Mouse (Mus musculus): ENCODE measurements around the gene Ogfod3. TPM values are rescaled to one million over a fixed set of nuclear protein-coding genes. Genes with fewer than 3 reads are reported as not detected.
A peak's percentile ranks its signal among the peaks of the same experiment; 100 is the strongest.

Gene Ogfod3
- total and polyA plus RNA-seq, 2 experiments from 2014 or later: 8.9 to 25.2 TPM

DNA sequence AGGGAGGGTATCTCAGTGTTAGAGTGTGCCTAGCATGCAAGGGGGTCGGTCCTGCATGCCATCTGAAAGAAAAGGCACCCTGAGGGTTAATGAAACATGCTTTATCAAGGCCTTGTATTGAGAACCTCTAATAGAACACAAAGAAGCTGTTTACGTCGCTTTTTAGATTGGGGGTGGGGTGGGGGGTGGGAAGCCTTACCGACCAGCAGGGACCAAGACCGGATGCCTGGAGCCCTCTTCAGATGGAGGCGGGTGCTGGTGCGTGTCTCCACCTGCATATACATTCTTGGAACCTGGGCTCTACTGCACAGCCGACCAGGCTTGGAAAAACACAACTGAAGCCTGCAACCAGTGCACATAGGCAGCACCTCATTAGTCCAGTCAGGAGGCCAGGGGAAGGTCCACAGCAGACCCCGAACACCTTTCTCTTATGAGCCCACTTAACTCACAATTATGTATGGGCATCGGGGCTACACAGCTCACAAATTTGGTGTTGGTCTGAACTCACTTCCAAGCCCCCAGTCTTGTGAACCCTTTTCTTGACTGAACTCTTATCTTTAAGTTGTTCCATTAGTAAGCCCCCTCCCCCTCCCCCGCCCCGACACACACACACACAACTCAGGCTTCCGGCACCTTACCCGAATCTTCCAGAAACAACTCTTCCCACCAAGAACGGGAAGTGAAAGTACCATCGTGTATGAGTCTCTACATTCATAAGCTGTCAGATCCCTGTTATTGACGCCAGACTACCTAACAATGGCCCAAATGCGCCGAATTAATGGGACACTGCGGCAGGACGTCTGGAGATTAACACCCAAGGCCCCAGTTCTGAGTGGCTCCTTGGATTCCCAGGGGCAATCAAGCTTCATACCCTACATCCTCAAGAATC is 23.9 kb upstream of the Ogfod3 start:
- Histone ChIP-seq H3K9ac (replicated peaks; ENCODE audit: low read length, poor library complexity, severe bottlenecking) (peak overlapping the region; percentile 59), H3K4me1 (ENCODE audit: insufficient read depth, low read length) (peaks cover 8% of the 10 kb centered on the region), H3K27ac (ENCODE audit: low read depth, low read length) (peak overlapping the region; percentile 62), H3K27me3 (ENCODE audit: insufficient read depth, low read length) (no peaks in the 10 kb centered on the region), H3K36me3 (ENCODE audit: insufficient read depth, low read length) (peaks cover 28% of the 10 kb centered on the region), H3K4me3 (ENCODE audit: low read depth, low read length) (peak overlapping the region; percentile 68), H3K4me2 (ENCODE audit: low read depth, low read length, poor library complexity, severe bottlenecking) (peak overlapping the region; percentile 68), H3K9me3 (ENCODE audit: low read length) (no peaks in the 10 kb centered on the region)
- DNase-seq (ENCODE audit: low spot score): no peak
- ATAC-seq (ENCODE audit: low FRiP score): no peak
- WGBS: 25% methylated on average over 21 of the region's 21 CpGs
- no peak for TF ChIP-seq CTCF (IDR thresholded peaks at IDR 0.05)

DNA sequence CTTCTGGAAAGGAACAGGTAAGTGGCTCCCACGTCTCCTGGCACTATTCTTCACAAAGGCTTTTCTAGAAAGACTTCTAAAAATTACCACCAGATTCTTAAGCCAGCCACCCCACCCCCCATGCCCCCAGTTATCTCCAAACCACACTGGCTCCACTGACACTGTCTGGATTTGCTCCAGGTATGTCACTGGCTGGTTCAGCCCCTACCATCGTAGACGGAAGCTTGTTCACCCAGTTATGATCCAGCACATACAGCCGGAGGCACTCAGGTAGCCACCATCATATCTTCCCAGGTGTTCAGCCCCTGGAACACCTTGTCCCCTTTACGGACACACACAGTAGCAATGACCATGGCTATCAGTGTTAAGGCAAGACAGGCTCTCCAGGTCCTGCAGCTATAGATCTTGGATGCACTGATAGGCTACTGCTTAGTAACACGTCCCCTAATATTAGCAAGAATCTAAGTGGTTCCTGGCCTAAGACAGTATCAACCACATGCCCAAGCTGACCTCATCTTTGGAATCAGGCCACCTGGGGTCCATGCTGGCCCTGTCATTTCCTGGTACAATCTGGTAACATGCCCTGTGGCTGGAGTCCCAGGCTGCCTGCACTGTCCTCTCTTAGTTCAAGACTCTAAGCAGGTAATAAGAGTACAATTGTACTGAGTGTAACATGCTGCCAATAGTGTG is 17.0 kb upstream of the Ogfod3 start:
- Histone ChIP-seq H3K27ac (ENCODE audit: low read depth, low read length) (no peak overlapping the region), H3K4me3 (ENCODE audit: low read depth, low read length) (no peak overlapping the region), H3K4me2 (ENCODE audit: low read depth, low read length, poor library complexity, severe bottlenecking) (no peak overlapping the region), H3K36me3 (ENCODE audit: insufficient read depth, low read length) (peaks cover 80% of the 10 kb centered on the region), H3K9me3 (ENCODE audit: low read length) (no peaks in the 10 kb centered on the region), H3K27me3 (ENCODE audit: insufficient read depth, low read length) (no peaks in the 10 kb centered on the region), H3K9ac (replicated peaks; ENCODE audit: low read length, poor library complexity, severe bottlenecking) (no peak overlapping the region), H3K4me1 (ENCODE audit: insufficient read depth, low read length) (no peaks in the 10 kb centered on the region)
- no peak for TF ChIP-seq CTCF (IDR thresholded peaks at IDR 0.05)
- DNase-seq (ENCODE audit: low spot score) (no peak), ATAC-seq (ENCODE audit: low FRiP score) (no peak)
- 94% methylated on average over 6 of the region's 6 CpGs for WGBS

DNA sequence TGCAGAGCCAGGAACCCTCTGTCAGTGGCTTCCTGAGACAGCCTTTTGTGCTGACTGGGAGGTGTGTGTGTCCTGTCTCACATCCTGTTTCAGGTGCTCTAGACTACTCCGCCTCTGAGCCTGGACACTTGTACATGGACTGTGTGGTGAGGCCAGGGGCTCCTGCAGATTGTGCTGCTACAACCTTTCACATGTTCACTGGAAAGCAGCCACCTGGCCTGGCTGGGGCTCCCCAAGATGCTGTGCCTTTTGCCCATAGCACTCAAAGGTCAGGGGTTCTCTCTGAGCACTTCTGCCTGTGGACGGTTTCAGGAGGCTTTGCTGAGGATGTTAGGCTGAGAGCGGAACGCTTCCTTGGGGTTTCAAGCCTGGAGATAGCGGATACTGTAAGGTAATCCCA is 16.3 kb upstream of the Ogfod3 start:
- Histone ChIP-seq H3K4me1 (ENCODE audit: insufficient read depth, low read length) (no peaks in the 10 kb centered on the region), H3K9me3 (ENCODE audit: low read length) (no peaks in the 10 kb centered on the region), H3K36me3 (ENCODE audit: insufficient read depth, low read length) (peaks cover 78% of the 10 kb centered on the region), H3K4me2 (ENCODE audit: low read depth, low read length, poor library complexity, severe bottlenecking) (no peak overlapping the region), H3K27ac (ENCODE audit: low read depth, low read length) (no peak overlapping the region), H3K9ac (replicated peaks; ENCODE audit: low read length, poor library complexity, severe bottlenecking) (no peak overlapping the region), H3K4me3 (ENCODE audit: low read depth, low read length) (no peak overlapping the region), H3K27me3 (ENCODE audit: insufficient read depth, low read length) (no peaks in the 10 kb centered on the region)
- 87% methylated on average over 5 of the region's 5 CpGs for WGBS
- DNase-seq (ENCODE audit: low spot score) (no peak), ATAC-seq (ENCODE audit: low FRiP score) (no peak)
- no peak for TF ChIP-seq CTCF (IDR thresholded peaks at IDR 0.05)

DNA sequence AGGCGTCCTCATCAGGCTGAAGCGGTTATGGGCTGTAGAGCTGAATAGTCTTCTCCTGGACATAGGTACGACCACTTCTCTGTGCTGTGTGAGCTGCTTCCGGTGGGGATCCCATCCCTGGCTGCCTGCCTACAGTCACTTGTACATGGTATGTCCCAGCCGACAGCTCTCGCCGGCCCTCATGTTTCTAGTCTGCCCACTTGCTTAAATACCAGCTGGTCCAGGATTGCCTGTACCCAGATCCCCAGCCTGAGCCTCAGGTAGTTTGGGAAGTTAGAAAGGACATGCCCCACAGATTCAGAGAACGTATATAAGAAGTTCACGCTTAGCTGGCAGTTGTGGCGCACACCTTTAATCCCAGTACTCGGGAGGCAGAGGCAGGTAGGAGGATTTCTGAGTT is 15.3 kb upstream of the Ogfod3 start:
- DNase-seq (ENCODE audit: low spot score): no peak
- H3K36me3 ChIP-seq (ENCODE audit: insufficient read depth, low read length): peaks cover 73% of the 10 kb centered on the region

DNA sequence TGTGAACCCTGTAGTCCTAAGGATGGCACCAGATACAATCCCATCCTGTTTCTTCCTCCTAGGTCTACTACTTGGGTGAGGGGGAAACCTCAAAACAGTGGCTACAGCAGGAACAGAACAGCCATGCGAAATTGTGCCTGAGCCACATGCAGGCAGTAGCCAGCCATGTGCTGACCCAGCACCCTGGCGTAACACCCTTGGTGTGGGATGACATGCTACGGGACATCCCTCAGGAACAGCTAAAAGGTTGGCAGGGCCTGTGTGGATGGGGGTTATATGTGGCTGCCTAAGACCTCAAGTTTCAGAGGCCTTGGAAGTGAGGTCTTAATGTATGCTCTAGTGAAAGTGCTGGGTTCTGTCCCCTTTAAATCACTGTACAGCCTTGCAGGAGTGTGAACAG is 12.3 kb upstream of the Ogfod3 start:
- Histone ChIP-seq H3K27me3 (ENCODE audit: insufficient read depth, low read length) (no peaks in the 10 kb centered on the region), H3K36me3 (ENCODE audit: insufficient read depth, low read length) (peaks cover 57% of the 10 kb centered on the region), H3K9ac (replicated peaks; ENCODE audit: low read length, poor library complexity, severe bottlenecking) (no peak overlapping the region), H3K9me3 (ENCODE audit: low read length) (no peaks in the 10 kb centered on the region), H3K4me2 (ENCODE audit: low read depth, low read length, poor library complexity, severe bottlenecking) (no peak overlapping the region), H3K27ac (ENCODE audit: low read depth, low read length) (no peak overlapping the region), H3K4me1 (ENCODE audit: insufficient read depth, low read length) (no peaks in the 10 kb centered on the region), H3K4me3 (ENCODE audit: low read depth, low read length) (no peak overlapping the region)
- no peak for TF ChIP-seq CTCF (IDR thresholded peaks at IDR 0.05)
- ATAC-seq (ENCODE audit: low FRiP score): no peak
- 99% methylated on average over 3 of the region's 3 CpGs for WGBS
- no peak for DNase-seq (ENCODE audit: low spot score)

More for the DNA sequence above, 15.3 kb upstream of the Ogfod3 start:
- no peak for TF ChIP-seq CTCF (IDR thresholded peaks at IDR 0.05)
- Histone ChIP-seq H3K27me3 (ENCODE audit: insufficient read depth, low read length) (no peaks in the 10 kb centered on the region), H3K4me2 (ENCODE audit: low read depth, low read length, poor library complexity, severe bottlenecking) (no peak overlapping the region), H3K9ac (replicated peaks; ENCODE audit: low read length, poor library complexity, severe bottlenecking) (no peak overlapping the region), H3K9me3 (ENCODE audit: low read length) (no peaks in the 10 kb centered on the region), H3K4me3 (ENCODE audit: low read depth, low read length) (no peak overlapping the region), H3K4me1 (ENCODE audit: insufficient read depth, low read length) (no peaks in the 10 kb centered on the region), H3K27ac (ENCODE audit: low read depth, low read length) (no peak overlapping the region)
- WGBS: 93% methylated on average over 11 of the region's 11 CpGs
- no peak for ATAC-seq (ENCODE audit: low FRiP score)

DNA sequence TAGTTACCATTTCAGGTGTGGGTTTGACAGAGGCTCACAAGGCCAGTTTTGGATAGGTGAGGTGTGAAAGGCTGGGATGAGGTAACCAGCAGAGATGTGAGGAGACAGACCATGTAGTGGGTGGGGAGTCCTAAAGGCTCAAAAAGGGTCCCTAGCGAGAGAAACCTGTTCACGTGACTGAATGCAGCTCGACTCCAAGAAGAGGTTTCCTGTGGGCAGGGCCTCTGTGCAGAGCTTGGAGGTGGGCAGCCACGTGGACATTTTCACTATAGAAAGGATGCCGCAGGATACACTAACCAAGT is 701 bp downstream of the Ogfod3 start:
- peak overlapping the region; percentile 74 for H3K4me3 ChIP-seq (ENCODE audit: low read depth, low read length)
- ATAC-seq (ENCODE audit: low FRiP score) (no peak), DNase-seq (ENCODE audit: low spot score) (no peak)
- H3K27ac ChIP-seq (ENCODE audit: low read depth, low read length): peak overlapping the region; percentile 85
- peak overlapping the region; percentile 79 for H3K9ac ChIP-seq (replicated peaks; ENCODE audit: low read length, poor library complexity, severe bottlenecking)
- H3K4me1 ChIP-seq (ENCODE audit: insufficient read depth, low read length): no peaks in the 10 kb centered on the region; the same call in 1 of the 2 replicates
- H3K36me3 ChIP-seq (ENCODE audit: insufficient read depth, low read length): peaks cover 9% of the 10 kb centered on the region
- H3K27me3 ChIP-seq (ENCODE audit: insufficient read depth, low read length): no peaks in the 10 kb centered on the region
- no peaks in the 10 kb centered on the region for H3K9me3 ChIP-seq (ENCODE audit: low read length)
- TF ChIP-seq CTCF (IDR thresholded peaks at IDR 0.05): no peak
- 2% methylated on average over 5 of the region's 5 CpGs for WGBS
- H3K4me2 ChIP-seq (ENCODE audit: low read depth, low read length, poor library complexity, severe bottlenecking): peak overlapping the region; percentile 61
